Mouse (Mus musculus) layer of hippocampus, postnatal 10 days (tissue): ENCODE data around the gene Syce1. TPM values are rescaled to one million over a fixed set of nuclear protein-coding genes. Genes with fewer than 3 reads are reported as not detected.
"Not testable (repeated sequence)": the region's sequence is repeated elsewhere in the genome, so short reads cannot be mapped to it uniquely, and the experiment has no call there.

ENCODE experiments used
- DNase-seq, 2 experiments: peaks; one replicate each; pipeline ENCODE4 v3.0.0; 2021; ENCODE audit warnings: low spot score in 2 of 2
- total RNA-seq, 2 experiments: library from RNA; stranded (reverse); gene quantifications; 2 replicates each; pipeline ENCODE4 v1.2.3; 2021

Syce1 gene
- total RNA-seq, 2 experiments from 2014 or later, result not detected

GRCm38 (mm10) chr7:140765888-140766739 is 21.5 kb downstream of the Syce1 start:
- no peak for DNase-seq

GRCm38 (mm10) chr7:140765391-140765790 is 22.3 kb downstream of the Syce1 start:
- not testable (repeated sequence) for DNase-seq

GRCm38 (mm10) chr7:140763447-140764020 is 24.1 kb downstream of the Syce1 start, which contains the start of gene Cyp2e1:
Cyp2e1 (plus strand) TSS chr7:140763739.
- DNase-seq, result no peak

- DNase-seq, result no peak
Measured at GRCm38 (mm10) chr7:140760647-140761046, 27.0 kb downstream of the Syce1 start.

- no peak for DNase-seq
Measured at GRCm38 (mm10) chr7:140756151-140756854, 31.3 kb downstream of the Syce1 start.

- DNase-seq, result no peak
Measured at GRCm38 (mm10) chr7:140754556-140754955, 33.1 kb downstream of the Syce1 start.

- DNase-seq, result no peak
Measured at GRCm38 (mm10) chr7:140748827-140749160, 38.9 kb downstream of the Syce1 start.

GRCm38 (mm10) chr7:140748116-140748826 is 39.4 kb downstream of the Syce1 start:
- DNase-seq, result peak in 1 of 2 experiments; percentile 20

GRCm38 (mm10) chr7:140747402-140747801 is 40.2 kb downstream of the Syce1 start:
- DNase-seq, result no peak

- DNase-seq, result no peak
Measured at GRCm38 (mm10) chr7:140733162-140733561, 54.5 kb downstream of the Syce1 start.

Other genes with a start within 250 kb of the Syce1 start
- gene Olfr538, start 220.0 kb downstream of the Syce1 start, total RNA-seq, result not detected
- under 1 TPM; 0.09 to 0.18 TPM for gene Olfr46, start 186.6 kb downstream of the Syce1 start, total RNA-seq
- gene Olfr61, start 158.9 kb downstream of the Syce1 start, total RNA-seq, result not detected
- gene Olfr53, start 141.4 kb downstream of the Syce1 start, total RNA-seq, result not detected
- under 1 TPM; 0.09 to 0.14 TPM for gene Olfr539, start 127.9 kb downstream of the Syce1 start, total RNA-seq
- gene Olfr45, start 105.9 kb downstream of the Syce1 start, total RNA-seq, result under 1 TPM in 1 of 2 experiments, not detected in 1; 0.11 TPM
- not detected for gene Olfr541, start 90.6 kb downstream of the Syce1 start, total RNA-seq
- not detected for gene Cyp2e1, start 24.1 kb downstream of the Syce1 start, total RNA-seq
- gene Zfp941, start 34.3 kb upstream of the Syce1 start, total RNA-seq, result 1 to 10 TPM; 8.5 to 9.3 TPM
- gene Urah, start 47.2 kb upstream of the Syce1 start, total RNA-seq, result 1 to 10 TPM in 1 of 2 experiments, not detected in 1; 1.2 TPM
- not detected for gene Scgb1c1, start 57.7 kb upstream of the Syce1 start, total RNA-seq
- not detected for gene Odf3, start 60.0 kb upstream of the Syce1 start, total RNA-seq
- gene Gm45785, start 68.5 kb upstream of the Syce1 start, total RNA-seq, result under 1 TPM; 0.40 to 0.73 TPM
- gene Ric8a, start 69.1 kb upstream of the Syce1 start, total RNA-seq, result 100 to 1,000 TPM in 1 of 2 experiments, 10 to 100 TPM in 1; 91.1 to 106 TPM
- gene Bet1l, start 69.7 kb upstream of the Syce1 start, total RNA-seq, result 10 to 100 TPM; 27.2 to 28.1 TPM
- gene Psmd13, start 94.1 kb upstream of the Syce1 start, total RNA-seq, result 100 to 1,000 TPM; 151 to 155 TPM
- gene Sirt3, start 94.5 kb upstream of the Syce1 start, total RNA-seq, result 10 to 100 TPM; 46.0 to 48.6 TPM
- not detected for gene Cox8b, start 112.6 kb upstream of the Syce1 start, total RNA-seq
- under 1 TPM; 0.27 to 0.53 TPM for gene Nlrp6, start 133.1 kb upstream of the Syce1 start, total RNA-seq
- gene Pgghg, start 153.5 kb upstream of the Syce1 start, total RNA-seq, result 1 to 10 TPM; 4.2 to 5.0 TPM
- gene Ifitm5, start 162.4 kb upstream of the Syce1 start, total RNA-seq, result not detected
- gene Gm45717, start 168.1 kb upstream of the Syce1 start, total RNA-seq, result not detected
- gene Ifitm2, start 168.1 kb upstream of the Syce1 start, total RNA-seq, result 10 to 100 TPM; 20.3 to 27.0 TPM
- gene Ifitm1, start 179.4 kb upstream of the Syce1 start, total RNA-seq, result 1 to 10 TPM; 3.6 to 5.5 TPM
- gene Ifitm3, start 222.9 kb upstream of the Syce1 start, total RNA-seq, result 10 to 100 TPM; 13.0 TPM
- not detected for gene Ifitm6, start 230.1 kb upstream of the Syce1 start, total RNA-seq
- not detected for gene Gm17387, start 241.3 kb upstream of the Syce1 start, total RNA-seq